Mouse (Mus musculus): ENCODE results near the gene Gm10563.

Gene Gm10563

DNA sequence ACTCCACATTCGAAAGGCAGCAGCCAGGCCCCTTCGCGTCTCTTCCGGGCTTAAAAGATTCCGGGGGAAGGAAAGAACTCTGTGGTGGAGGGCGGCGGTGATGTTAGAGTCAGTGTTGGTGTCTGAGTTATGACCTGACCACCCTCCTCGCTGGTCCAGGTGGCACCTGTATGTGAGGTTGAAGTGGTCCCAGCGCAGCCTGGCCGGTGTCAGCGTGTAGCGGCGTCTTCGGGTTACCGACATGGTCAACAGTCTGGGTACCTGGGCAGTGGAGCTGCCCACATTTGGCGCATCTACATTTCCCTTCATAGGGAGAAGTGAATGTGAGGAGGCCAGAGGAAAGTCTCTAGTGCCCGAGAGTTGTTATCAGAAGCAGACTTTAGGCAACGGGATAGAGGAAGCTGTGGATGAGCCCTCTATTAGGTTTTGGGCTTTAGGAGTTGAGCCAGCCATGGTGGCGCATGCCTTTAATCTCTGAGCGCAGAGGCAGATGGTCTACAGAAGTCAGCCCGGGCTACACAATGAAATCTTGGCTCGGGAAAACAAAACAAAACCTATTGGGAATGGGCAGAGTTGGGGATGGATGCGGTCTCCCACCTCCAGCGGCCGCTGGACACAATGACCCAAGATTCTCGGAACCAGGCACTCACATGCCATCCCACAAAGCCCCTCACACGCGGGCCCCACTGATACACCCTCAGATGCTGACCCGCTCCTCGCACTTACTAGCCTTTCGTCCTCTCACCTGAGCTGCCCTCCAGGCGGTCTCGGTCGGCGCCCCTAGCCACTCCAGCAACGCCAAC is 7.3 kb upstream of the Gm10563 start:
- no peak for DNase-seq

DNA sequence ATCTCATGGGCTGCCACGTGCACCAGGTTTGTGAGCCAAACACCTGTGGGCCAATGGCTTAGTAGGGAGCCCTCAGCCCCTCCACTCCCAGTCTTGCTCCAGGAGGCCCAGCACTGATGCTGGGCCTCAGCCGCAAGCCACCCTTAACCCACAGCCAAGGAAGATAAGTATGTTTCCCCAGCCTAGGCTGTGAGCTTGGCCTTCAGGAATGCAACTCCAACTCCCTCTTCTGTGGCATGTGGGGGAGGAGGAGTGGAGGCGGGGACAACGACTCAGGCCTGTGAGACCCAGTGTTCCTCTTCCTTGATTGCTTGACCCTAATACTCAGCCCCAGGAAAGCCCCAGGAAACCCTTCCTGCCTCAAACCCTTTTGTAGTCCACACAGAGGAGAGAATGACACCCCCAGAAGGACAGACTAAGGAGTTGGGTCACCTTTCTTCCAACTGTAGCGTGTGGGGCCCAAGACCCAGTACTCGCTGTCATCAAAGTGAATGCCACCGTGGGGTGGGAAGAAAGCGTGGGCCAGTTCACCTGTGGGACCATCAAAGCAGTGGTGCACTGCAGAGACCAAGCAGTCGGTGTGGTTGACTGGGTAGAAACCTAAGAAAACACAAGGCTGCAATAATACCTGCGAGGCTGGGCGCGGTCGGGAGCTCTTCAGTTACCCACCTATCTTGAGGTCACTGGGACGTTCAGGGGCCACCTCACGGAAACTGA is 6.5 kb upstream of the Gm10563 start:
- DNase-seq: no peak

DNA sequence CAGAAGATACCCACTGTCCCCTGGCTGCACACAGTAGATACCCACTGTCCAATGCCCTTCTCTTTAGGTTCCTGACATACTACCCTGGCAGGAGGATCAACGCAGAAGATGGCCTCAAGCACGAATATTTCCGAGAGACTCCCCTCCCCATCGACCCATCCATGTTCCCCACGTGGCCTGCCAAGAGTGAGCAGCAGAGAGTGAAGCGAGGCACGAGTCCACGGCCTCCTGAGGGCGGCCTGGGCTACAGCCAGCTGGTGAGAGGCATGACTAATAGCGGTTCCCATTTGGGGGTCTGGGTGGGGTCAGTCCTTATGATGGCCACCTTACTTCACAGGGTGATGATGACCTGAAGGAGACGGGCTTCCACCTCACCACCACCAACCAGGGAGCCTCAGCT is 4.1 kb upstream of the Gm10563 start:
- no peak for DNase-seq

DNA sequence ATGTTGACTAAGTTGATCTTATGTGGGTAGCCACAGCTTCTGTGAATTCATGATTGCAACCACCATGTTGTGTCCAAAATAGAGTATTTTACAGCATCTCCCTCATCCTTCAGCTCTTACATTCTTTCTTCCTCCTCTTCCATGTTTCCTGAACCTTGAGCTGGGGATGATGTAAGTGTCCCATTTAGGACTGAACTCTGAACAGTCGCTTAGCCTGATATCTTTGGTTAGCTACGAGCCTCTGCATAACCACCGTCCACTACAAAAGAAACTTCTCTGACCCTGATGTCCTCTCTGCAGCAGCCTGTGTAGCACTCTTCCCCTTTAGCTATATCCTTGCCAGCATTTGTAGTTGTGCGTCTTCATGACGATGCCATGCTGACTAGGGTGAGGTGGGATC is 513 bp upstream of the Gm10563 start:
- no peak for DNase-seq

DNA sequence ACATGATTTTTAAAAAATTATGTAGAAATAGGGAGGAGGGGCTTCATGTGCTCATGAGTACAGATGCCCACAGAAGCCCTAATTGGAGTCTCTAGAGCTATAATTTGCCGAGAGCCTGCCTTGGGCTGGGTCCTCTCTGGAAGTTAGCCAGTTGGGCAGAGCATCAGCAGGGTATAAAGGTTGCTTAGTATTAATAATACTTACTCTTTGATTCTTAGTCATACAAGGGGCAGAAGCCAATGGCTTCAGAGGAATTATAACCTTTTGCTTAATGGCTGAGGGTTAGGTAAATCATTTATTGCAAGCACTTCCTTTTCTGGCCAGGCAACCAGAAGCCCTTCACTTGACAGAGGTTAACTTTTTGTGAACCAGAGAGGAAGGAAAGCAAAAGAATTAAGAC is 1.7 kb downstream of the Gm10563 start:
- no peak for DNase-seq

DNA sequence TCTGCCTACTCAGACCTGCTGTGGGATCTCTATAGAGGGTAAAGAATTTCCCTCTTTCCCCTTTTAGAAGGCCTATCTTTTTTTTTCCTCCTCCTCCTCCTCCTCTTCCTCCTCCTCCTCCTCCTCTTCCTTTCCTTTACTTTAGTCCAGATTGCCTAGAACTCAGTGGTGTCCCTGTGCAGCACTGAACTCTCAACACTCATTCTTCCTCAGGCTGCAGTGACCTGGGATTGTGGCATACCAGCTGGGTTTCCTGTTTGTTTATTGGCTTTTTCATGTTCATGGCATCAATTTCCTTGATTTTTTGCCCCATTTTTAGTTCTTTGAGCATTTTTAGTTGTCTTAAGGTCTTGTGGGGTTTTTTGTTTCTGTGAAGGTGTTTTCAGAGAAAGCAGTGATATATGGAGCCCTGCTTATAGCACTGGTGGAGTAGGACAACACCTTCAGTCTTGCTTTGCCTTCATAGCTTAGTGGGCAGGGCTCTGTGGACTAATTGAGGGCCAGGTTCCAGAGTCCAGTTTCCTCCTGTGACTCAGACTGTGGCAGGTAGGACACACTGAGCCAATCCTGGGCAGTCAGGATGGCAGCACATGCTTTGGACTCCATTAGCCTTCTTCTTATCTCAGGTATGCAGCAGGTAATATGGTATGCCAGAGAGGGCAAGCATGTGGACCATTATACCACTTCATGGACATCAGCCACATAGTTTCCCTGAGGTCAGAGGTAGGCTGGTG is 9.3 kb downstream of the Gm10563 start:
- DNase-seq: no peak

DNA sequence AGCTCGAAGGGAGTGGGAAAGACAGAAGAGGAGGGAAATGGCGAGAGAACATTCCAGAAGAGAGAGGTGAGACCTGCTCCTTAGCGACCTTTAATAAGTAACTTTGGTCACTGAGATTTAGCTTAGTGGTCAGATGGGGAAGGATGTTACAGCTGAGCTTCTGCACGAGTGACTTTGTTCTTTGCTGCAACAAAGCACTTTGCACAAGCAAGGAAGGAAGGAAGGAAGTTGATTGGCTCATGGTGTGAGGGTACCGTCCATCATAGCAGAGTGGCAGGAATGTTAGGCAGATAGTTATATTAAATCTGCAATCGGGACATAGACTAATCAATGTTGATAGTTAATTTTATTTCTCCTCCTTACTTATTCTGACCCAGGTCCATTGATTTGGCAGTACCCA is 14.9 kb downstream of the Gm10563 start:
- DNase-seq: no peak

DNA sequence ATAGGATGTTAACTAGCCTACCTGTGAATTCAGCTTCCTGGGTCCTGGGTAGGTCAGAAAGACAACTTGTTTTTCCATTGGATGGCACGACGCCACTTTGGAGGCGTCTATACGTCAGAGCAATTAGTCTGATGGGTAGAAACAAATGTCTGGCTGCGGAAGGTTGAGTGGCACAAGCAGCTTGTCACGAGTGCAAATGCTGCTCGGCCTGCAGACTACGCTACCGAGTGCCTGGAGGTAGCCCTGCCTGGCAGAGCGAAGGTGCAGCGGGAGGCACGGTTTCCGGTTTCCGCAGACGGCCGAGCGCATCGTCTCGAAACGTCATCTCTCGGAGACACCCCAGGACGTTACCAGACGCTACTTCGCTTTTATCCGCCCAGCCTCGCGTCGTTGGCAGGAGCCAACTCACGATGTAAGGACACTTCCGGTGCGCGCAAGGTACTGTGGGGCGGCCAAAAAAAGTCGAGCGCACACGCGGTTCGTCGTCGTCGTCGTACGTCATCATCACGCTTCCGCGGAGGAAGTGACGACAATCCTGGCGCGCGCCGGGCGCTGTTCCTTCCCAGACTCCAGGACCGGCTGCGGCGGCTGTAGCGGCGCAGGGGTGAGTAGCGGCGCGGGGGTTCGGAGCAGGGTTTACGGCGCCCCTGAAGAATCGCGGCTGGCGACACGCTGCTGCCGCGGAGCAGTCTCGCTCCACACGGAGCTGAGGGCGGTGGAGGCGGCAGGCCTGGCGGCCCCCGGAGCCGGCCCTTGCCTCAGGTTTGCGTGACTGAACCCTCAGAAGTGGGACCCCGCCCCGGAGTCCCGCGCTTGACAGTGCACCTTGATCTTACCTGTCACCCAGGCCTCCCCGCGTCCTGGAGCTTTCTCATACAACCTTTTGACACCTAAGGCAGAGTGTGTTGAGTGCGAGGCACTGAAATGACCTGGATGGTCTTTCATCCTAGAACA is 20.6 kb downstream of the Gm10563 start, which contains the start of gene Cdk11b:
Gene Cdk11b, plus strand, starts transcription at position 517 of the 954 bp plus-strand sequence.
- DNase-seq: peak; percentile 94

DNA sequence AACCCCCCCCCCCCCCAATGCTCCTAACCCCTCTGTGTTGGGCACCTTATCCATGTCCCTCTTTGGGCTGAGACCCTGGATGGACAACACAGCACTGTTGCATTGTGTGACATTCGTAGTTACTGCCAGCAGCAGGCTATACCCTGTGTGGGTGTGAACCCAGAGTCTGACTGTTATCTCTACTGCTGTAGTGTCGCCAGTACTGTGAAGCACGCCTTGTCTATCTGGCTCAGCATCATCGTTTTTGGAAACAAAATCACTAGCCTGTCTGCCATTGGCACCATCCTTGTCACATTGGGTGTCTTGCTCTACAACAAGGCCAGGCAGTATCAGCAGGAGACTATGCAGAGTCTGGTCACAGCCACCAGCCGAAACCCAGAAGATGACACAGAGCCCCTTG is 26.9 kb downstream of the Gm10563 start:
- no peak for DNase-seq

DNA sequence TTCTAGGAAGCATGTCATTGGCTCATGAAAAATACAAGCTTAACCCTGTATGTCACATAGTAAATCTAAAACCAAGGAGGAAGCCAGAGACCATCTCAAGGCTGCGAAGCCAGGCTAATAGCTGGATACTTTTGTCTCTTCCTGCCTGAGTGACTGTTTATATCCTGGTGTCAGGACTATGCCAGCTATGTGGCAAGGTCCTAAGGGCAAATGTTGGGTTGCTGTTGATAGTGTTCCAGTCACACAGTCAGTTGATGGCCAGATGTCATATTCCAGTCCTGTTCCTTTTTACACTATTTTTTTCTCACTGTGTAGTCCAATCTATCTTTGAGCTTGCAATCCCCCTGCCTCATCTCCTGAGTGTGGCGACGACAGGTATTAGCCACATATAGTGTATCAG is 31.9 kb downstream of the Gm10563 start:
- DNase-seq: no peak

DNA sequence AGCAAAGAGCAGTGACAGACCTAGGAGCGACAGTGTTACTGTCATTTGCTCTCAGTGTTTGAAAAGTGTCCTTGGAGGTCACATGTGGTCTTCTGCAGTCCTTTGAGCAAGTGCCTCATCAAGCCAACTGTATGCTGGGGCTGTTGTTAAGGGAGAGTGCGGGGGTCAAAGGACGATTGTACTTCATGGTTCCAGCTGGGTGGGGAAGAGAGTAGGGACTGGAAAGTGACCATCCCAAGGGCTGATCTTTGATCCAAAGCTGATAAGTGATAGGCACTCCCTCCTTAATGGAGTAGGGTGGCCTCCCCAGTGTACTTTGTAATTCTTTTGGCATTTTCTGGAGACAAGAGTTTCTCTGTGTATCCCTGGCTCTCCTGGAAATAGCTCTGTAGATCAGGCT is 33.3 kb downstream of the Gm10563 start:
- no peak for DNase-seq

DNA sequence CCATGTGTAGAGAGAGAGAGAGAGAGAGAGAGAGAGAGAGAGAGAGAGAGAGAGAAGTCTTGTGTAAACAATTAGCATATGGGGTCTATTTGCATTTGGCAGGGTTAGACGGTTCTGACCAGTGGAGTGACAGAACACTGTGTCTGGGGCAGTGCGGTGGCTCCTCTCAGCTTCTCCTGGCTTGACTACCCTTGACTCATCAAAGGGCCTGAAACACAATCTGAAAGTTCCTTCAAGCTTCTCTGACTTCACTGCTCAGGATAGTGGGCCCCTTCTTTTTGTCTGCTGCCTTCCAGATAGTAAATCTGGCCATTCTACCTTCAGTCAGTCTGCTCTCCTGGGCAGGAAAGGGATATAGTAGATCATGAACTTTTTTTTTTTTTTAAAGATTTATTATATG is 38.4 kb downstream of the Gm10563 start:
- no peak for DNase-seq

DNA sequence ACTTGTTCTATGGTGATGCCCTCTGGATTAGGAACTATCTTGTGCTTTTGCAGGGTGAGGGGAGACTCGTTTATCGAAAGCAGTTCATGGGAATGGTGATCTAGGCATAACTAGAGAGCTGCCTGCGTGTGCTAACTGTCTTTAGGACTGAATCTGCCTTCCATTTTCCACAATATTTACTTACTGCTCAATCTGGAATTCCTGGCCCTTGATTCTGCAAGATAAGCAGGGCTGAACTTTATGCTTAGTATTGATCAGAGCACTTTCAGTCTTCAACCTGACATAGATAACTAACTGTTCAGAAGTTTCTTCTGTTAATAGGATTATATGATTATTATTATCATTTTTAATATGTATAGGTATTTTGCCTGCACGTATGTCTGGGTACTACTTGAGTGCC is 40.1 kb downstream of the Gm10563 start:
- no peak for DNase-seq

DNA sequence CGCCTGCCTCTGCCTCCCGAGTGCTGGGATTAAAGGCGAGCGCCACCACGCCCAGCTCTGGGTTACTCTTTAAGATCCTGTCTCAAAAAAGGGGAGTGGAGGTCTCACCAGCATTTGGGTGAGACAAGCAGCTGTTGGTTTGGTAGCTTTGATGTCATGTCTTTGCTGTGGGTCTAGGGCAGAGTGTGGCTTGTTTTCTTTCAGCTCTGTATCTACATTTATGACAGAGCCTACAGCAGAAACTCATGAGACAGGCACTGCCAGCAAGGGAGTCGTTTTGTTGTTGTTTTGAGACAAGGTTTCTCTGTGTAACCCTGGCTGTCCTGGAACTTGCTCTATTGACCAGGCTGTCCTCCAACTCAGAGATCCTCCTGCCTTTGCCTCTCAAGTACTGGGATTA is 41.4 kb downstream of the Gm10563 start:
- no peak for DNase-seq

DNA sequence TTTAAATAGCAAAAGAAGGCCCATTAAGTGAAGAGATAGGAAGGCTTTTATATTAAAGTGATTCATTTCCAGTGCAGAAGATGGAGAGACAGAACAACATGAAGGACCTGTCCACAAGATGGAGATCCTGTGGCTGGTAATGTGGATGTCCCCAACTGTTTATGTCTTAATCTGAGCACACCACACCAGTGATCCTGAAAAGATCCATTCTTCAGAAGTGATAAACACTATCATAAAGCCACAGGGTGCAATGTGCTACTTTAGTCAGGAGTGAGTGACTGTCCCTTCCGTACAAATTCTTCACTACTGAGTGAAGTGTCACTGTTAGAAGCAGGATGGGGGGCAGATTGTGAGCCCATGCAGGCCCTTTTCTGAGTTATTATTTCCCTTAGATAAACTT is 42.5 kb downstream of the Gm10563 start:
- DNase-seq: no peak

DNA sequence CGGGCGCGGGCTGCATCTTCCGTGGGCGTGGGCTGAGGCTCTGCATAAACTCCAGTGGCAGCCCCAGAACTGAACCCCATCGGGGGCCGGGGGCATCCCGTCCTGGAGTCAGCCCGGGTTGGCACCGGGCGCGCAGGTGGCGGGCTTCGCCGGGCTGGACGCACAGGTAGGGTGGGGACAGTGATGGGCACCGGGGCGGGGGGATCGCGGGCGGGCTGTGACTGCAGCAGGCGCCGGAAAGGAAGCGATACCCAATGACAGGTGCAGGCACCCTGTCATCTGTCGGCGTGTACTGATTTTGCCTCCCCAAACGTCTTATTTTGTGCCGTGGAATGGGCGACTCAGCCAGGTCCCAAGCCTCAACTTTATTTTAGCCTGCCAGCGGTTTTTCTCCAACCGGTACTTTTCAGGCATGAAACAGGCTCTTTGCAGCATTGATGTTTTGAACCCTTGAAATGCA is 43.2 kb downstream of the Gm10563 start:
- no peak for DNase-seq

DNA sequence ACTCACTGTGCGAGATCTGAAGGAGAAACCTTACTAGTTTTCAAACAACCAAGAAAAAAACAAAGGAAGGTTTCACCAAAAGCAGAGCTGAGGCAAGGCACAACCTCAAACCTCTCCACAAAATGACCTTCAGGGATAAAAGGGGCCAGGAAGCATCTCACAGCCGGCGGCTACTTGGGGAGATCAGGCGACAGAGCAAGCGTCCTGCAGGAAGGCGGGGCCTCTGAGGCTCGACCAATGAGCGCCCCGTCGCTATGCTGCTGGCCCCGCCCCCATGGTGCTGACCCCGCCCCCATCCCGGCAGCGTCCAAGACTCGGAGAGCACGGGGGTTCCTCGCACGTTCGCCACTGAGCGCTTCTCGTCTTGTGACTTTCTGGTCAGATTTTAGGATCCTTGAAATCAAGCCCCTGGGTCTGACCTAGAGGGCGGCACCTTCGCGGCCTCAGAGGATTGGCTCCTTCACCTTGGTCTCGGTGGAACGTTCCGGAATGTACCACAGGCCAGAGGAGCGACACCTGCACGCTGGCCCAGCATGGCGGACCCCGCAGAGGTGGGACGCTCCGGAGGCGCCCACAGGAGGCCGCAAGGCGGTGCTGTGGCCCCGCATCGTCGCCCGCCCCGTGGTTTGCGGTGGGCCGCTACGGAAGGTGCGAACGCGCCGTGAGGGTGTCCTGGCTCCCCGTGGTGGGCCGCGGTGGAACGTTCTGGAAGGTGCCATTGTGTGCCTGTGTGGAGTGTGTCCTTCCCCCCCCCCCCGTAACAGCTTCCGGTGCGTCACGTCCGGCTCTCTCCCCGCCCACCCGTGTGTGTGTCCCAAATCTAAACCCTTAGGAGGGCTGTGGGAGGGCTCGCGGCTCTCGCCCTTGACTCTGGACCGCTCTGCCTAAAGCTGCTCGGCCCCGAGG is 43.9 kb downstream of the Gm10563 start, which contains the start of gene Slc35e2:
Gene Slc35e2, plus strand, starts transcription at position 326 of the 906 bp plus-strand sequence.
- DNase-seq: peak; percentile 99

DNA sequence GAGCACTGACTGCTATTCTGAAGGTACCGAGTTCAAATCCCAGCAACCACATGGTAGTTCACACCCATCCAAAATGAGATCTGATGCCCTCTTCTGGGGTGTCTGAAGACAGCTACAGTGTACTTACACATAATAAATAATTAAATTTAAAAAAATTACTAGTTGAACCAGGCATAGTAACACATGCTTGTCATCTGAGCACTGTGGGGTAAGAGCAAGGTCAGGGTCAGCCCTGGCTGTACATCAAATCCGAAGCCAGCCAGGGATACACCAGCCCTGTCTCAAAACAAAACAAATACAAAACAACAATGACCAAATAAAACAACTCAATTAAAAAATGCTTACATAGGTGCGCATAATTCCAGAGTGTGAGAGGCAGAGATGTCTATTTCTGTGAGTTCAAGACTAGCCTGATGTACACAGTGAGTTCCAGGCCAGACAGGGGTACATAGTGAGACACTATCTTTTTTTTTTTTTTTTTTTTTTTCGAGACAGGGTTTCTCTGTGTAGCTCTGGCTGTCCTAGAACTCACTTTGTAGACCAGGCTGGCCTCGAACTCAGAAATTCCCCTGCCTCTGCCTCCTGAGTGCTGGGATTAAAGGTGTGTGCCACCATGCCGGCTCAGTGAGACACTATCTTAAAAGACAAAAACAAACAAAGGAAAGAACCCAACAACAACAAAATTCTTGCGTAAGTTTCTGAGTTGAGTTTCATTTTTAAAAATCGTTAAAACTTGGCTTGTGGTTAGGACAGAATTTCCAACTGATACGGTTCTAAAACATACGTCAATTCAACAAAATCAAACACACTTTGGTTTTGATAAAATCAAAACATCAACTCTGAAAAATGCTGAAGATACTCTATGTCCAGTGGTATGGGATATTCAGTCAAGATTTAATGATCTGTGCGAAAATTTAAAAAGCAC is 45.0 kb downstream of the Gm10563 start:
- no peak for DNase-seq

DNA sequence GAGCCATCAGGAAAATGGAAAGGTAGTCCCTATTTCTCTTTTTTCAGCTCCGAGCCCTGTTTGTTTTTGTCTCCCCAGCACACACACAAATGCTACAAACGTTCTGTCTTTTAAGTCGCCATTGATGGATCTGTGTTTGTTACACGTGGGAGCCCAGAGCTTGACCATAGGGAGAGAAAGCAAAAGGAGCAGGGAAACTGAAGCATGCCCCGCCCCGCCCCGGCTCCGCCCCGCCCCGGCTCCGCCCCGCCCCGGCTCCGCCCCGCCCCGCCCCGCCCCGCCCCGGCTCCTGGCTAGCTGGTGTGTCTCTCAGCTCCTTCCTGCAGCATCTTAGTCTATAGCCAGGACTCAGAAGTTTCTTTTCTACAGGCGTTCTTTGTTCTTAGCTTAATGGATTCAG is 46.7 kb downstream of the Gm10563 start:
- no peak for DNase-seq

DNA sequence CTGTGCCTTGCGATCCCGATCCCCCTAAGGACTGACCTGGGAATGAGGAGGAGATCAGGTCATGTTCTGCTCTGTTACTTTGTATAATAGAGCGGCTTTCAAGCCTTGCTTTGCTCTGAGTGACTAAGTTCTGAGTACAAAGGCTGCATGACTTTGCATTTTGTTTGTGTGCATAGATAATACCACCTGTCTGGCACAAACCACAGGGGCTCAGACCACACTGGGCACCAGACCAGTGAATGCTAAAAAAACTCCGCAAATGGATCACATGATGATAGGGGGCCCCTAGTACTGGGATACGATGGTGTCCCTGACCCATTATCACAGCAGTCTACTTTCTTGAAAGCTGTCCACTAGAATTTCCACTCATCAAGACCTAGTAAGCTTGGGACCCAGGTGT is 48.6 kb downstream of the Gm10563 start:
- DNase-seq: no peak
